8 mouse cellular contexts compared by ENCODE assay signal in the genomic region with DNA sequence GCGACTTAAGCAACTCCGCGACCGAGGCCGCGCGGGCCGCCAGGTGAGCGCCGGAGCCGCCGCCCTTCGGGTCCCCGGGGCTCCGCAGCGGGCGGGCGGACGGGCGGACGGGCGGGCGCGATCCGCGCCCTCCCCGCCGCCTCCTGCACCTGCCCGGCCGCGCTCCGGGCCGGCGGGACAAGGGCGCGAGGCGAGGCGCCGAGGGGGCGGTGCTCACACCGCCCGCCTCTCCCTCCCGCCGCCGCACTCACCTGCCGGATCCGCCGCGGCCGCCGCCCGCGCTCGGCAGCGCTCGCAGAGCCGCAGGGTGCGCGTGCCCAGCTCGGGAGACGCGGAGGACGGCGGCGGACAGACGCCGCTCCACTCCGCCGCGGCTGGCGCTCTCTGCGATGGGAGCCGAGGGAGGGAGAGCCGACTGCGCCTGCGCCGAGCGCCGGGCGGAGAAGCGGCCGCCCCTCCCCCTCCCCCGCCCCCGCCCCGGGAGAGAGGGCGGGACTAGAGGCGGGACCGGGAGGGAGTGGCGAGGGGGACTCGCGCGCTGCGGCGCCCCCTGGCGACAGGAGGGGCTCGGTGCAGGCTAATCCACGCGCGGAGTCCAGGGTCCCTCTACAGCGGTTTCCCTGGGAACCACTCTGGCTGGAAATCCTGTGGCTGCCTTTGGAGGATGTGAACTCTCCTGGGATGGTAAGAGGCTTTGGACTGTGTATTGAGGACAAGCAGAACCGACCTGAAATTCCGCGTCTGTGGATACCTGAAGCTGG. TPM values are rescaled to one million over a fixed set of nuclear protein-coding genes. Genes with fewer than 3 reads are reported as not detected.
DNase-seq lines count a peak whose midpoint lies in the region; ATAC-seq and TF ChIP-seq lines count a peak whose summit lies in the region.

A gene (minus strand): TSS at position 761 of the 761 bp plus-strand sequence.

- peak; percentile 94 for ATAC-seq in embryonic facial prominence, embryonic 14.5 days (ENCODE audit: low read depth)
- ATAC-seq in limb, embryonic 14.5 days (ENCODE audit: low FRiP score, low read depth) = peak; percentile 94
- peak; percentile 93 for ATAC-seq in midbrain, postnatal 0 days (ENCODE audit: low FRiP score)

- peak within 1 kb of the TSS; percentile 70 for H3K27ac ChIP-seq in embryonic facial prominence, embryonic 14.5 days (replicated peaks; ENCODE audit: low read depth, low read length)
- H3K27ac ChIP-seq in limb, embryonic 14.5 days (replicated peaks; ENCODE audit: low read depth, low read length) = peak within 1 kb of the TSS; percentile 58
- peak within 1 kb of the TSS; percentile 68 for H3K27ac ChIP-seq in midbrain, postnatal 0 days (ENCODE audit: low read depth, low read length)

- peak within 1 kb of the TSS; percentile 80 for H3K4me3 ChIP-seq in embryonic facial prominence, embryonic 14.5 days (ENCODE audit: low read depth, low read length)
- H3K4me3 ChIP-seq in limb, embryonic 14.5 days (replicated peaks; ENCODE audit: low read length) = peak within 1 kb of the TSS; percentile 70
- peak within 1 kb of the TSS; percentile 69 for H3K4me3 ChIP-seq in midbrain, postnatal 0 days (ENCODE audit: low read depth, low read length)

- no peaks in the 10 kb centered on the region for H3K36me3 ChIP-seq in embryonic facial prominence, embryonic 14.5 days (ENCODE audit: control insufficient read depth, insufficient read depth, low read length)
- no peaks in the 10 kb centered on the region for H3K36me3 ChIP-seq in limb, embryonic 14.5 days (ENCODE audit: control insufficient read depth, insufficient read depth, low read length)
- no peaks in the 10 kb centered on the region for H3K36me3 ChIP-seq in midbrain, postnatal 0 days (ENCODE audit: insufficient read depth, low read length)

- 0% methylated on average over 15 of the region's 103 CpGs for WGBS in embryonic facial prominence, embryonic 14.5 days
- under 1% methylated on average over 36 of the region's 103 CpGs for WGBS in limb, embryonic 14.5 days
- WGBS in midbrain, postnatal 0 days = under 1% methylated on average over 26 of the region's 103 CpGs

- TF ChIP-seq CTCF in midbrain, postnatal 0 days (IDR thresholded peaks at IDR 0.05) = peak; percentile 87

- peaks cover 12% of the 10 kb centered on the region; the same call in 1 of the 2 replicates for H3K4me1 ChIP-seq in embryonic facial prominence, embryonic 14.5 days (ENCODE audit: control insufficient read depth, insufficient read depth, low read length)
- peaks cover 9% of the 10 kb centered on the region; the same call in 1 of the 2 replicates for H3K4me1 ChIP-seq in limb, embryonic 14.5 days (ENCODE audit: control insufficient read depth, insufficient read depth, low read length)
- peaks cover 2% of the 10 kb centered on the region; the same call in 1 of the 2 replicates for H3K4me1 ChIP-seq in midbrain, postnatal 0 days (ENCODE audit: insufficient read depth, low read length)

- TF ChIP-seq POLR2A in limb, embryonic 14.5 days (IDR thresholded peaks at IDR 0.05; ENCODE audit: borderline replicate concordance, extremely low read depth, insufficient read depth, insufficient read length) = 0 out of 2 replicates have a peak, but pooled peaks have one; percentile 49

- H3K9ac ChIP-seq in embryonic facial prominence, embryonic 14.5 days (ENCODE audit: low read depth, low read length) = peak within 1 kb of the TSS; percentile 76
- H3K9ac ChIP-seq in limb, embryonic 14.5 days (ENCODE audit: low read depth, low read length, severe bottlenecking) = peak within 1 kb of the TSS; percentile 77
- H3K9ac ChIP-seq in midbrain, postnatal 0 days (replicated peaks; ENCODE audit: low read length, poor library complexity, severe bottlenecking) = peak within 1 kb of the TSS; percentile 70

- H3K9me3 ChIP-seq in embryonic facial prominence, embryonic 14.5 days (ENCODE audit: control insufficient read depth, low read length) = no peaks in the 10 kb centered on the region
- H3K9me3 ChIP-seq in limb, embryonic 14.5 days (ENCODE audit: control insufficient read depth, low read length) = no peaks in the 10 kb centered on the region; the same call in 1 of the 2 replicates
- H3K9me3 ChIP-seq in midbrain, postnatal 0 days (ENCODE audit: low read length) = no peaks in the 10 kb centered on the region

- H3K4me2 ChIP-seq in embryonic facial prominence, embryonic 14.5 days (ENCODE audit: low read depth, low read length) = peak within 1 kb of the TSS; percentile 62
- H3K4me2 ChIP-seq in limb, embryonic 14.5 days (replicated peaks; ENCODE audit: low read depth, low read length, severe bottlenecking) = peak within 1 kb of the TSS; percentile 66
- peak within 1 kb of the TSS; percentile 51 for H3K4me2 ChIP-seq in midbrain, postnatal 0 days (ENCODE audit: low read depth, low read length, poor library complexity, severe bottlenecking)

- no peaks in the 10 kb centered on the region for H3K27me3 ChIP-seq in embryonic facial prominence, embryonic 14.5 days (replicated peaks; ENCODE audit: control insufficient read depth, insufficient read depth, low read length)
- H3K27me3 ChIP-seq in limb, embryonic 14.5 days (ENCODE audit: control insufficient read depth, insufficient read depth, low read length) = no peaks in the 10 kb centered on the region
- H3K27me3 ChIP-seq in midbrain, postnatal 0 days (ENCODE audit: insufficient read depth, low read length) = no peaks in the 10 kb centered on the region

- DNase-seq in 3134 (ENCODE audit: extremely low read depth, insufficient read length, low spot score) = peak; percentile 83
- peak; percentile 75 to 87 for DNase-seq in adrenal gland, postnatal 4 days (ENCODE audit: low spot score in 2 of 2)
- DNase-seq in embryonic facial prominence, embryonic 14.5 days (ENCODE audit: low spot score) = peak; percentile 91
- DNase-seq in heart, adult 8-10 months (ENCODE audit: low spot score) = peak; percentile 85
- peak; percentile 90 for DNase-seq in kidney, adult 9 months
- peak; percentile 87 for DNase-seq in limb, embryonic 14.5 days (ENCODE audit: low spot score)
- DNase-seq in midbrain, postnatal 0 days (ENCODE audit: low spot score) = peak; percentile 93
- peak; percentile 82 to 86 for DNase-seq in spleen, postnatal 14 days (ENCODE audit: low spot score in 2 of 2)

RNA-seq across cellular contexts. Expression of the gene that starts here (rescaled TPM):
- 10 to 100 TPM; 37.1 to 53.9 TPM for total RNA-seq in adrenal gland, postnatal 4 days (2021)
- polyA plus RNA-seq in embryonic facial prominence, embryonic 14.5 days (2014; fragmentation: Nextera tagmentation; extraction: Ambion mirVana) = 28.6 and 29.9 TPM in 2 replicates
- total RNA-seq in heart, adult 8-10 months (2022) = 100 to 1,000 TPM in 3 of 4 experiments, 10 to 100 TPM in 1; 87.9 to 107 (median 103) TPM
- polyA plus RNA-seq in limb, embryonic 14.5 days (2012; rRNA removed) = 27.0 and 61.7 TPM in 2 replicates
- 24.3 and 27.6 TPM in 2 replicates for polyA plus RNA-seq in limb, embryonic 14.5 days (2014; fragmentation: Nextera tagmentation; extraction: Ambion mirVana)
- 99.8 and 142 TPM in 2 replicates for total RNA-seq in midbrain, postnatal 0 days (2014; rRNA removed)
- polyA plus RNA-seq in midbrain, postnatal 0 days (2015; fragmentation: Nextera tagmentation; extraction: Ambion mirVana) = 34.4 and 34.6 TPM in 2 replicates

Comparison
In these comparisons a context has a peak if more than half of its experiments do, and no peak if none do; other contexts are left out.
1. Peak in every context shown above with its lines: DNase-seq, ATAC-seq, H3K4me3 ChIP-seq and H3K27ac ChIP-seq.